Mouse (Mus musculus): ENCODE results near the gene Aif1.

DNA sequence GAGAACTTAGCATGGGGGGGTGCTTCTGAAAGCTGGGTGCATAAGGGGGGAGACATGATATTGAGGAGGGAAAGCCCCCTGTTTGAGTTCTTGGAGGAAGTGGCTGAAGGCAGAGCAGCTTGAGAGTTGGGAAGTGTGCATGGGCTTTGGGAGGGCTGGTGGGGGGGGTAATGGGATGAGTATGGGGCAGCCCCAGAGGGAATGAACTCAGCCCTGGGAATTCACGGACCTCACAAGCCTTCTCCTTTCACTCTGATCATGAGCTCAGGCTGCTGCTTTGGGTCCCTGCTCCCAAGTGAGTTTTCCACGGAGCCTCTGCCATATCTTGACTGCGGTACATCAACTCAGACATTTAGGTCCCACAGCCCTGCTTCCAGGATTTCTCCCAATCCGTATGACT, 26.6 kb upstream of the Aif1 start:
- no peak for TF ChIP-seq CTCF (IDR thresholded peaks at IDR 0.05; ENCODE audit: low read depth, low read length)
- TF ChIP-seq POLR2A (IDR thresholded peaks at IDR 0.05; ENCODE audit: extremely low read depth, insufficient read depth, low read length): no peak

All from liver, adult 2 months (tissue).